Mouse (Mus musculus) E14TG2a.4 (cell line): ENCODE measurements around the gene Folr2.

Experiments used
- H3K27me3 ChIP-seq: 2 replicates; pipeline ENCODE4 v1.6.1; 2014; ENCODE audit warnings: low read length, control low read depth; ENCODE audit not compliant: insufficient read depth
- H3K36me3 ChIP-seq: 2 replicates; pipeline ENCODE4 v1.6.1; 2014; ENCODE audit warnings: low read length, control low read depth; ENCODE audit not compliant: insufficient read depth
- H3K4me1 ChIP-seq: replicated peaks from 2 replicates; pipeline ENCODE4 v1.6.1; 2014; ENCODE audit warnings: low read depth, low read length, control low read depth
- H3K4me3 ChIP-seq: replicated peaks from 2 replicates; pipeline ENCODE4 v1.5.1; 2014; ENCODE audit warnings: mild to moderate bottlenecking, low read length
- H3K9me3 ChIP-seq: 2 replicates; pipeline ENCODE4 v1.6.1; 2014; ENCODE audit warnings: low read length, control low read depth
- CTCF ChIP-seq: conservative IDR thresholded peaks from 2 replicates; pipeline ENCODE4 v1.5.1; 2014; ENCODE audit warnings: low read length
- NANOG ChIP-seq: IDR thresholded peaks from 2 replicates; pipeline ENCODE4 v1.6.1; 2014; ENCODE audit warnings: borderline replicate concordance, low read length, mixed read lengths
- POU5F1 ChIP-seq: IDR thresholded peaks from 2 replicates; pipeline ENCODE4 v1.6.1; 2014; ENCODE audit warnings: low read length, borderline replicate concordance

Folr2 gene

DNA sequence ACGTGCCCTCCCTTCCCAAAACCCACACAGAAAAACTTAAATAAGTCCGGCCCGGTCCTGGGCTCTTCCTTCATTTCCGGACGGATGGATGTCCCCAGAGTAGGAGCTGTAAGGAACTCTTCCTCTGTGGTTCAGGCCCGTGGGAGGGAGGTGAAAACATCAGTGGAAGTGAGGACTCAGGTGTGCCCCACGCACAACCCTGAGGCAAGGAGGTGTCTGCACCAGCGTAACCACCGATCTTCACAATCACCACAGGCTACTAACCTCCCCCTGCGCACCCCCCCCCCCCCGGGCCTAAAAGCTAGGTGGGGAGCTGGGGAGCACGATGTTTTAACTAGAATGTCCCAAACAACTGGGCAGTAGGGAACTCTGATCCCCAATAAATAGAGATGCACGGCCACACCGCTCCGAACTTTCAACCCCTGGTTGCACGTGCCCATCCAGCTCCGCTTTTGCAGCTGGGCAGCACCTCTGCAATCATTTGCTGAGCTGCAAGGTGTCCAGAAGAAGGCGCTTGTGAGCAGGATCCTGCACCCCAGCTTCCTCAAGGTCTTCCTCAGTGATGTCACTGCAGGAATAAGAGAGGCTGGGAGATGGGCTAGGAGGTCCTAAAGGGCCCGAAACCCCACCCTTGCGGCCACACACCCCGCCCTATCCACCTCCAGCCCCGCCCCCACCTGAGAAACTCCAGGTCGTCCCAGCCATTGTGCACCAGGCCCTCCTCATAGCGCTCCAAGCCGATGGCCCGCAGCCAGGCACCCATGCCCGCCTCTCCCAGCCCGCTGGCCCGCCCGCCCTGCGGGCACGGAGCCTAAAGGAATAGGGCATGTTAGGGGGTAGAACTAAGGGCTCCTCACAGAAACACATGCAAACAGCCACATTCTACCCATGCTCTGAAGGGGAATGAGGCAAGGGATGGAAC is 33.9 kb downstream of the Folr2 start:
- TF ChIP-seq POU5F1 = no peak
- TF ChIP-seq CTCF = peak; percentile 48
- no peak for TF ChIP-seq NANOG
- no peaks in the 10 kb centered on the region for H3K9me3 ChIP-seq
- H3K27me3 ChIP-seq = peaks cover 39% of the 10 kb centered on the region
- peak overlapping the region; percentile 78 for H3K4me3 ChIP-seq
- H3K4me1 ChIP-seq = peaks cover 50% of the 10 kb centered on the region
- peaks cover 47% of the 10 kb centered on the region for H3K36me3 ChIP-seq

DNA sequence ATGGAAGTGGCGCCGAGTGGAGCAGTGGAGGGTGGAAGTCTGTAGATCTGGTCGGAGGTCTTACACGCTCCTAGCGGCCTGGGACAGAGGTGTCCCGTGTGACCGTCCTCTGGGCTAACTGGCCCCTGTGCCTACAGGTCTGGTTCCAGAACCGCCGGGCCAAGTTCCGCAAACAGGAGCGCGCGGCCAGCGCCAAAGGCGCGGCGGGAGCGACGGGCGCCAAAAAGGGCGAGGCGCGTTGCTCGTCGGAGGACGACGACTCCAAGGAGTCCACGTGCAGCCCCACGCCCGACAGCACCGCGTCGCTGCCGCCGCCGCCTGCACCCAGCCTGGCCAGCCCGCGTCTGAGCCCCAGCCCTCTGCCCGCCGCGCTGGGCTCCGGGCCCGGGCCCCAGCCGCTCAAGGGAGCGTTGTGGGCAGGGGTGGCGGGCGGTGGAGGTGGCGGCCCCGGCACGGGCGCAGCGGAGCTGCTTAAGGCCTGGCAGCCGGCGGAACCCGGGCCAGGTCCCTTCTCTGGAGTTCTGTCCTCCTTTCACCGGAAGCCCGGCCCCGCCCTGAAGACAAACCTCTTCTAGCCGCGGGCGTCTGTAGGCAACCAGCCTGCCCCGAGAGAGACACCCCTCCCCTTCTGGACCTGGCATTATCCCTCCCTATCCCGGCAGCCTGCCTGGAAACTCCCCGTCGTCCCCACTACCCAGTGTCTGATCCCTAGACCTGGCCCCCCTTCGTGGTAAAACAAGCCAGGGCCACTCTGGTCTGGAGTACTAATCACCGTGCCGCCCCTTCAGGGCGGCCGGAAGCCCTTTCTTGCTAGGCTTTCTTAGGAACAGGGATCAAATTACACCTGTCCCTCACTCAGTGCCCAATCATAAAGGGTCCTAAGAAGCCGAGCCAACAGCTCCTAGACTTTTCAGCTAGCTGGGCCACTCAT is 35.2 kb downstream of the Folr2 start:
- H3K9me3 ChIP-seq = no peaks in the 10 kb centered on the region
- peaks cover 51% of the 10 kb centered on the region for H3K27me3 ChIP-seq
- TF ChIP-seq POU5F1 (no peak), NANOG (no peak), CTCF (no peak)
- peaks cover 60% of the 10 kb centered on the region for H3K4me1 ChIP-seq
- peak overlapping the region; percentile 78 for H3K4me3 ChIP-seq
- H3K36me3 ChIP-seq = peaks cover 34% of the 10 kb centered on the region

DNA sequence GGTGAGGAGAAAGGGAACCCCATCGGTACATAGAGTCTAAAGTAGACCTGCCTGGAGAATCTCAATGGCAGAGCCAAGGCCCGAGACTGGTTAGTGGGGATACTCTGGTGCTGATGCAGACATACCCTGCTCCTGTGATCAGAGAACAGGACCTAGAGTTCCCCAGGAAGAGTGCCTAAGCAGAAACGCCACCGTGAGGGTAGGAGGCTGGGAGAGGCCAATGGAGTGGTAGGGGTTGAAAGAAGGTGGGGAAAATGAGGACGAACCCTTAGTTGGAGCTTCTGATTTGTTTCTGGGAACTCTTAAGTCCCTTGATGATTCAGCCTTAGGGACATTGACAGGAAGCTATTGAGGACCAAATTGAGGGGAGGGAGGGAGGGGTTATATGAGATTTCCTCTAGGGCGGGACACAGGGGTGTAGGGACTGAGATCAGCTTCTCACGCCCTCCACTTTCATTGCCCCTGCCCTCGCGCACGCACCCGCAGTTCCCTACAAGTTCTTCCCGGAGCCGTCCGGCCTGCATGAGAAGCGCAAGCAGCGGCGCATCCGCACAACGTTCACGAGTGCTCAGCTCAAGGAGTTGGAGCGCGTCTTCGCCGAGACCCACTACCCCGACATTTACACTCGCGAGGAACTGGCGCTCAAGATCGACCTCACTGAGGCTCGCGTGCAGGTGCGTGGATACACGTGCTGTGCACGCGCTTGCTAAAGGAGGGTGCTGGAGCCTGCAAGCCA is 36.5 kb downstream of the Folr2 start:
- Histone ChIP-seq H3K4me3 (peak overlapping the region; percentile 78), H3K4me1 (peaks cover 60% of the 10 kb centered on the region), H3K27me3 (peaks cover 56% of the 10 kb centered on the region), H3K9me3 (no peaks in the 10 kb centered on the region), H3K36me3 (peaks cover 20% of the 10 kb centered on the region)
- no peak for TF ChIP-seq POU5F1
- TF ChIP-seq NANOG = no peak
- TF ChIP-seq CTCF = no peak

DNA sequence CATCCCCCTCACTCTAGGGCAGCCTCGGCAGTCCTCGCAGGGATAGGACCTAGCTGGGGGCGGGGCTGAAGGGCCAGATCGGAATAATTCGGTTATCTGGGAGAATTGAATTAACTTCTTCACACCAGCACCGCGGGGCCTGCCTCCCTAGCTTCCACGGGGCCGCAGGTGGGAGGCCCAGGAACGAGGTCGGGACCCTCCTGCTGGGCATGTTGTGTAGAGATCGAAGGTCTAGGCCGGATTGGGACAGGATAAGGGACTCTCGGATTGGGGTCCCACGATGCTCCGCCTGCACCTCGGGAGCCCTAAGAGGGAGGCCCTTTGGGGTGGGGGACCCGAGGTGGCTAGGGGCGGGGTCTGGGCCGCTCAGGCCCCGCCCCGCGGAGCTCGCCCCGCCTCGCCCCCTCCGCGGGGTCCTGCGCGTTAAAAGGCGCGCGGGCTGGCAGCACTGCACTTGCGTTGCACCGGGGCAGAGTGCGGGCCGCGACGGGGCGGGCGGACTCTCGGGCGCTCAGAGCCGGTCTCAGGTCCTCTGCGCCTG is 39.1 kb downstream of the Folr2 start, which contains the start of gene Phox2a:
Phox2a (plus strand) TSS at position 453 of the 541 bp plus-strand sequence.
- TF ChIP-seq POU5F1 (no peak), NANOG (no peak), CTCF (no peak)
- Histone ChIP-seq H3K9me3 (peaks cover 5% of the 10 kb centered on the region), H3K4me3 (peak within 1 kb of the TSS; percentile 79), H3K36me3 (no peaks in the 10 kb centered on the region), H3K4me1 (peaks cover 45% of the 10 kb centered on the region), H3K27me3 (peaks cover 66% of the 10 kb centered on the region)
